Mouse (Mus musculus): Measurements from ENCODE around the gene Slco1a6. TPM values are rescaled to one million over a fixed set of nuclear protein-coding genes. Genes with fewer than 3 reads are reported as not detected.

Gene Slco1a6
- total and polyA plus RNA-seq, 2 experiments from 2014 or later: not detected

- Histone ChIP-seq H3K27ac (ENCODE audit: low read depth, low read length) (no peak overlapping the region), H3K4me2 (ENCODE audit: low read depth, low read length, poor library complexity, severe bottlenecking) (no peak overlapping the region), H3K36me3 (ENCODE audit: insufficient read depth, low read length) (no peaks in the 10 kb centered on the region), H3K4me3 (ENCODE audit: low read depth, low read length) (no peak overlapping the region), H3K9ac (replicated peaks; ENCODE audit: low read length, poor library complexity, severe bottlenecking) (no peak overlapping the region), H3K27me3 (ENCODE audit: insufficient read depth, low read length) (no peaks in the 10 kb centered on the region), H3K9me3 (ENCODE audit: low read length) (no peaks in the 10 kb centered on the region), H3K4me1 (ENCODE audit: insufficient read depth, low read length) (no peaks in the 10 kb centered on the region)
- TF ChIP-seq CTCF (IDR thresholded peaks at IDR 0.05): no peak
- ATAC-seq (ENCODE audit: low FRiP score) (no peak), DNase-seq (ENCODE audit: low spot score) (no peak)
- 27% methylated on average over 1 of the region's 1 CpGs for WGBS
Measured at GRCm38 (mm10) chr6:142047689-142048088, 160.6 kb downstream of the Slco1a6 start.

GRCm38 (mm10) chr6:142045746-142046145, 162.6 kb downstream of the Slco1a6 start:
- Histone ChIP-seq H3K9me3 (ENCODE audit: low read length) (no peaks in the 10 kb centered on the region), H3K27ac (ENCODE audit: low read depth, low read length) (no peak overlapping the region), H3K4me2 (ENCODE audit: low read depth, low read length, poor library complexity, severe bottlenecking) (no peak overlapping the region), H3K27me3 (ENCODE audit: insufficient read depth, low read length) (no peaks in the 10 kb centered on the region), H3K4me1 (ENCODE audit: insufficient read depth, low read length) (no peaks in the 10 kb centered on the region), H3K4me3 (ENCODE audit: low read depth, low read length) (no peak overlapping the region), H3K9ac (replicated peaks; ENCODE audit: low read length, poor library complexity, severe bottlenecking) (no peak overlapping the region), H3K36me3 (ENCODE audit: insufficient read depth, low read length) (no peaks in the 10 kb centered on the region)
- ATAC-seq (ENCODE audit: low FRiP score) (no peak), DNase-seq (ENCODE audit: low spot score) (no peak)
- TF ChIP-seq CTCF (IDR thresholded peaks at IDR 0.05): no peak
- 92% methylated on average over 2 of the region's 2 CpGs for WGBS

- Histone ChIP-seq H3K27ac (ENCODE audit: low read depth, low read length) (no peak overlapping the region), H3K4me1 (ENCODE audit: insufficient read depth, low read length) (no peaks in the 10 kb centered on the region), H3K27me3 (ENCODE audit: insufficient read depth, low read length) (no peaks in the 10 kb centered on the region), H3K36me3 (ENCODE audit: insufficient read depth, low read length) (no peaks in the 10 kb centered on the region), H3K4me3 (ENCODE audit: low read depth, low read length) (no peak overlapping the region), H3K9me3 (ENCODE audit: low read length) (no peaks in the 10 kb centered on the region), H3K4me2 (ENCODE audit: low read depth, low read length, poor library complexity, severe bottlenecking) (no peak overlapping the region), H3K9ac (replicated peaks; ENCODE audit: low read length, poor library complexity, severe bottlenecking) (no peak overlapping the region)
- TF ChIP-seq CTCF (IDR thresholded peaks at IDR 0.05): no peak
- DNase-seq (ENCODE audit: low spot score) (no peak), ATAC-seq (ENCODE audit: low FRiP score) (no peak)
- 93% methylated on average over 3 of the region's 3 CpGs for WGBS
Measured at GRCm38 (mm10) chr6:142041896-142042295, 166.4 kb downstream of the Slco1a6 start.

- ATAC-seq (ENCODE audit: low FRiP score) (peak; percentile 60; the same call in 1 of the 2 replicates), DNase-seq (ENCODE audit: low spot score) (peak; percentile 82)
- Histone ChIP-seq H3K27ac (ENCODE audit: low read depth, low read length) (no peak overlapping the region), H3K4me2 (ENCODE audit: low read depth, low read length, poor library complexity, severe bottlenecking) (no peak overlapping the region), H3K4me1 (ENCODE audit: insufficient read depth, low read length) (no peaks in the 10 kb centered on the region), H3K9me3 (ENCODE audit: low read length) (no peaks in the 10 kb centered on the region), H3K9ac (replicated peaks; ENCODE audit: low read length, poor library complexity, severe bottlenecking) (no peak overlapping the region), H3K27me3 (ENCODE audit: insufficient read depth, low read length) (no peaks in the 10 kb centered on the region), H3K36me3 (ENCODE audit: insufficient read depth, low read length) (no peaks in the 10 kb centered on the region), H3K4me3 (ENCODE audit: low read depth, low read length) (no peak overlapping the region)
- WGBS: 55% methylated on average over 16 of the region's 16 CpGs
- peak; percentile 80 for TF ChIP-seq CTCF (IDR thresholded peaks at IDR 0.05)
Measured at GRCm38 (mm10) chr6:142040306-142041175, 167.8 kb downstream of the Slco1a6 start.

GRCm38 (mm10) chr6:142035771-142036170, 172.6 kb downstream of the Slco1a6 start:
- ATAC-seq (ENCODE audit: low FRiP score): no peak
- no peak overlapping the region for H3K4me2 ChIP-seq (ENCODE audit: low read depth, low read length, poor library complexity, severe bottlenecking)
- H3K4me1 ChIP-seq (ENCODE audit: insufficient read depth, low read length): no peaks in the 10 kb centered on the region
- no peaks in the 10 kb centered on the region for H3K9me3 ChIP-seq (ENCODE audit: low read length)
- no peak overlapping the region for H3K27ac ChIP-seq (ENCODE audit: low read depth, low read length)
- 79% methylated on average over 2 of the region's 2 CpGs for WGBS
- H3K27me3 ChIP-seq (ENCODE audit: insufficient read depth, low read length): no peaks in the 10 kb centered on the region
- H3K4me3 ChIP-seq (ENCODE audit: low read depth, low read length): no peak overlapping the region
- no peak for DNase-seq (ENCODE audit: low spot score)
- H3K9ac ChIP-seq (replicated peaks; ENCODE audit: low read length, poor library complexity, severe bottlenecking): no peak overlapping the region
- H3K36me3 ChIP-seq (ENCODE audit: insufficient read depth, low read length): no peaks in the 10 kb centered on the region
- no peak for TF ChIP-seq CTCF (IDR thresholded peaks at IDR 0.05)

Other genes starting within 250 kb of the Slco1a6 start
- gene Gm6614, start 197.1 kb downstream of the Slco1a6 start, total RNA-seq (2014; rRNA removed): 0.24 TPM in 1 of 2 replicates, not detected in the other
- gene Gm6614, start 197.1 kb downstream of the Slco1a6 start, polyA plus RNA-seq (2015; fragmentation: Nextera tagmentation; extraction: Ambion mirVana): not detected in 2 replicates
- not detected in 2 replicates for gene Iapp, start 89.9 kb upstream of the Slco1a6 start, total RNA-seq (2014; rRNA removed)
- gene Iapp, start 89.9 kb upstream of the Slco1a6 start, polyA plus RNA-seq (2015; fragmentation: Nextera tagmentation; extraction: Ambion mirVana): 0.31 TPM in 1 of 2 replicates, not detected in the other
- 0.05 and 0.66 TPM in 2 replicates for gene Slco1a5, start 114.5 kb upstream of the Slco1a6 start, total RNA-seq (2014; rRNA removed)
- gene Slco1a5, start 114.5 kb upstream of the Slco1a6 start, polyA plus RNA-seq (2015; fragmentation: Nextera tagmentation; extraction: Ambion mirVana): 0.51 and 0.60 TPM in 2 replicates
- 13.5 and 17.7 TPM in 2 replicates for gene Pyroxd1, start 137.1 kb upstream of the Slco1a6 start, total RNA-seq (2014; rRNA removed)
- gene Pyroxd1, start 137.1 kb upstream of the Slco1a6 start, polyA plus RNA-seq (2015; fragmentation: Nextera tagmentation; extraction: Ambion mirVana): 18.2 and 20.3 TPM in 2 replicates
- 12.8 and 16.8 TPM in 2 replicates for gene Recql, start 178.6 kb upstream of the Slco1a6 start, total RNA-seq (2014; rRNA removed)
- gene Recql, start 178.6 kb upstream of the Slco1a6 start, polyA plus RNA-seq (2015; fragmentation: Nextera tagmentation; extraction: Ambion mirVana): 16.2 and 18.7 TPM in 2 replicates
- 46.3 and 52.9 TPM in 2 replicates for gene Golt1b, start 178.7 kb upstream of the Slco1a6 start, total RNA-seq (2014; rRNA removed)
- gene Golt1b, start 178.7 kb upstream of the Slco1a6 start, polyA plus RNA-seq (2015; fragmentation: Nextera tagmentation; extraction: Ambion mirVana): 72.7 and 74.6 TPM in 2 replicates
- gene Spx, start 204.9 kb upstream of the Slco1a6 start, total RNA-seq (2014; rRNA removed): 2.2 and 7.0 TPM in 2 replicates
- gene Spx, start 204.9 kb upstream of the Slco1a6 start, polyA plus RNA-seq (2015; fragmentation: Nextera tagmentation; extraction: Ambion mirVana): 5.5 and 7.7 TPM in 2 replicates